Mouse (Mus musculus): ENCODE data around the gene Fli1. TPM values are rescaled to one million over a fixed set of nuclear protein-coding genes. Genes with fewer than 3 reads are reported as not detected.

Fli1 gene
- total RNA-seq, 2 experiments from 2014 or later: 80.2 to 107 TPM

- ATAC-seq (replicated peaks; ENCODE audit: poor library complexity): peak; percentile 47
Observed at GRCm38 (mm10) chr9:32474621-32475390, 67.9 kb downstream of the Fli1 start.

GRCm38 (mm10) chr9:32472346-32472745 is 70.3 kb downstream of the Fli1 start:
- ATAC-seq (replicated peaks; ENCODE audit: poor library complexity): peak; percentile 21; the same call in 1 of the 2 replicates

GRCm38 (mm10) chr9:32469123-32469751 is 73.4 kb downstream of the Fli1 start:
- ATAC-seq (replicated peaks; ENCODE audit: poor library complexity): no peak

GRCm38 (mm10) chr9:32468313-32468712 is 74.3 kb downstream of the Fli1 start:
- ATAC-seq (replicated peaks; ENCODE audit: poor library complexity): no peak

GRCm38 (mm10) chr9:32467443-32467842 is 75.2 kb downstream of the Fli1 start:
- no peak for ATAC-seq (replicated peaks; ENCODE audit: poor library complexity)

- no peak for ATAC-seq (replicated peaks; ENCODE audit: poor library complexity)
Observed at GRCm38 (mm10) chr9:32466861-32467260, 75.8 kb downstream of the Fli1 start.

GRCm38 (mm10) chr9:32456707-32457106 is 86.0 kb downstream of the Fli1 start:
- ATAC-seq (replicated peaks; ENCODE audit: poor library complexity): 0 out of 2 replicates have a peak, but pooled peaks have one; percentile 39

- no peak for ATAC-seq (replicated peaks; ENCODE audit: poor library complexity)
Observed at GRCm38 (mm10) chr9:32450161-32450560, 92.5 kb downstream of the Fli1 start.

GRCm38 (mm10) chr9:32448766-32449165 is 93.9 kb downstream of the Fli1 start:
- no peak for ATAC-seq (replicated peaks; ENCODE audit: poor library complexity)

GRCm38 (mm10) chr9:32445789-32446188 is 96.9 kb downstream of the Fli1 start:
- peak; percentile 92 for ATAC-seq (replicated peaks; ENCODE audit: poor library complexity)

- ATAC-seq (replicated peaks; ENCODE audit: poor library complexity): no peak
Observed at GRCm38 (mm10) chr9:32444453-32445201, 98.0 kb downstream of the Fli1 start.

GRCm38 (mm10) chr9:32443817-32444216 is 98.8 kb downstream of the Fli1 start:
- no peak for ATAC-seq (replicated peaks; ENCODE audit: poor library complexity)

GRCm38 (mm10) chr9:32443115-32443514 is 99.5 kb downstream of the Fli1 start:
- ATAC-seq (replicated peaks; ENCODE audit: poor library complexity): no peak

- ATAC-seq (replicated peaks; ENCODE audit: poor library complexity): no peak
Observed at GRCm38 (mm10) chr9:32434241-32435213, 108.1 kb downstream of the Fli1 start.

GRCm38 (mm10) chr9:32431061-32431460 is 111.6 kb downstream of the Fli1 start:
- ATAC-seq (replicated peaks; ENCODE audit: poor library complexity): no peak

- ATAC-seq (replicated peaks; ENCODE audit: poor library complexity): no peak
Observed at GRCm38 (mm10) chr9:32425321-32425720, 117.3 kb downstream of the Fli1 start.

- ATAC-seq (replicated peaks; ENCODE audit: poor library complexity): no peak
Observed at GRCm38 (mm10) chr9:32420711-32421110, 122.0 kb downstream of the Fli1 start.

GRCm38 (mm10) chr9:32417466-32418116 is 125.1 kb downstream of the Fli1 start:
- ATAC-seq (replicated peaks; ENCODE audit: poor library complexity): no peak

GRCm38 (mm10) chr9:32415952-32416351 is 126.7 kb downstream of the Fli1 start:
- no peak for ATAC-seq (replicated peaks; ENCODE audit: poor library complexity)

GRCm38 (mm10) chr9:32414956-32415355 is 127.7 kb downstream of the Fli1 start:
- no peak for ATAC-seq (replicated peaks; ENCODE audit: poor library complexity)

All from megakaryocyte progenitor cell, adult 5-6 weeks (primary cell).